Comparison of ENCODE assay signal across 10 mouse cellular contexts in the genomic region with DNA sequence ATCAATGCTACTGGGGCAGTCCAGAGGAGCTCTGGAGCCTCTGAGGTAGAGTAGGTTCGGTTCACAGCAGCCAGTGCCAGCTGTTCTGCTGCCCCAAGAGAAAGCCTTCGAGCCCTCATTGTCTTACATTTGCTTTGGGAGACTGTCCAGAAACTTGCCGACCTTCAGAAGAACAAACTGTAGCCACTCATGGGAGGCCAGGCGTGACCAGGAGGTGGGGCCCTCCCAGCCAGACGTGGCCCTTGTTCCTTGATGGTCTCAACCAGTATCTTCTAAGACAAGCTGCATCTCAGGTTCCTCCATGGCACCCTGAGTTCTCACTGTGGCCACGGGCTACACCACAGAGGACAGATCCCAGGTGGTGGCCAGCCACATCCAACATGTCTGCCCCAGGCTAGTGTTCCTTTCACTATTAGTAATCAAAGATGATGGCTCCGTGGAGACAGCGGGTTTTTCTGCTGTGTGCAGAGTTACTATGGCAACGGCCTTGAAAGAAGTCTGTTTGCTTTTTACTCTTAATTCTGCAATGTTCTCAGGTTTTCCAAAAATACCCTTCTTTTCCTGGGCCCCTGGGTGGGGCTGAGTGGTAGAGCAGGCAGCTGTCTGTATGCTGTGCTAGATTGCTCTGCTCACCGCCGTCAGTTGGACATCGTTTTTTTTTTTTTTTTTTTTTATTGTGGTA. TPM values are rescaled to one million over a fixed set of nuclear protein-coding genes. Genes with fewer than 3 reads are reported as not detected.
DNase-seq lines count a peak whose midpoint lies in the region; ATAC-seq and TF ChIP-seq lines count a peak whose summit lies in the region.
"Had no signal": no experiment of that assay in that cellular context is flagged by ENCODE, and none has a peak within 500 bp of the region (broad histone marks: within the 10 kb centered on the region; RNA-seq: fewer than 3 reads in every experiment).

No protein-coding gene starts in this region.

- H3K4me2 ChIP-seq in myocyte (ENCODE audit: low read depth), result peak overlapping the region; percentile 24

- DNase-seq in kidney, adult 2 months, result peak; percentile 77
- no peak for DNase-seq in kidney, postnatal 4 days
- peak; percentile 33 for DNase-seq in induced T-regulatory cell, adult 2 months (ENCODE audit: low read depth)
- DNase-seq in urinary bladder, adult 2 months (ENCODE audit: low spot score), result no peak
- DNase-seq in heart, adult 18-20 months, result no peak
- no peak for DNase-seq in urinary bladder, adult 18-20 months (ENCODE audit: low spot score in 2 of 2)
- DNase-seq: thymus, postnatal 36 days had no signal

- no peaks in the 10 kb centered on the region for H3K79me2 ChIP-seq in myocyte (ENCODE audit: control insufficient read depth, insufficient read depth)

- TF ChIP-seq CTCF in kidney, adult 2 months (conservative IDR thresholded peaks at IDR 0.05; ENCODE audit: insufficient read depth, insufficient read length, low read depth, low read length), result no peak

- WGBS in kidney, adult 2 months, result 36% methylated on average over 12 of the region's 12 CpGs

- H3K27ac ChIP-seq in kidney, adult 2 months (ENCODE audit: insufficient read depth, low read depth, low read length), result no peak overlapping the region
- H3K27ac ChIP-seq: kidney, postnatal 0 days had no signal

- H3K4me3 ChIP-seq in kidney, adult 2 months (ENCODE audit: insufficient read depth, low read depth, low read length), result no peak overlapping the region
- no peak overlapping the region for H3K4me3 ChIP-seq in myocyte

- TF ChIP-seq POLR2A in kidney, adult 2 months (IDR thresholded peaks at IDR 0.05; ENCODE audit: low read depth, low read length), result no peak
- TF ChIP-seq POLR2A in myocyte (IDR thresholded peaks at IDR 0.05; ENCODE audit: insufficient read length, low read depth), result no peak

- no peak overlapping the region for H3ac ChIP-seq in myocyte (ENCODE audit: control insufficient read depth, insufficient read length)

- no peaks in the 10 kb centered on the region for H3K27me3 ChIP-seq in kidney, adult 2 months (replicated peaks; ENCODE audit: control insufficient read depth, insufficient read depth, low read length)
- no peaks in the 10 kb centered on the region for H3K27me3 ChIP-seq in myocyte (ENCODE audit: control insufficient read depth, insufficient read depth, insufficient read length)

- no peaks in the 10 kb centered on the region for H3K36me3 ChIP-seq in kidney, adult 2 months (ENCODE audit: control insufficient read depth, insufficient read depth, low read length)
- no peaks in the 10 kb centered on the region for H3K36me3 ChIP-seq in myocyte (ENCODE audit: control insufficient read depth, insufficient read depth)

- peak; percentile 49 for ATAC-seq in activated CD4-positive, CD25-positive, alpha-beta regulatory T cell, adult 4 months

- no peaks in the 10 kb centered on the region for H3K4me1 ChIP-seq in kidney, adult 2 months (ENCODE audit: control insufficient read depth, insufficient read depth, low read length)

TF ChIP-seq in myocyte, 11 proteins besides CTCF, POLR2A, EP300 and RAD21:
- TF ChIP-seq USF1 (IDR thresholded peaks at IDR 0.05; ENCODE audit: low read depth), result no peak
- TF ChIP-seq MYOG (IDR thresholded peaks at IDR 0.05; ENCODE audit: control insufficient read depth in 1 of 3, insufficient read depth in 1 of 3, insufficient read length in 2 of 3, low read depth in 2 of 3), result no peak
- TF ChIP-seq MAX (IDR thresholded peaks at IDR 0.05; ENCODE audit: low read depth), result no peak
- TF ChIP-seq SRF (IDR thresholded peaks at IDR 0.05; ENCODE audit: control insufficient read depth, insufficient read length, low read depth), result no peak
- TF ChIP-seq E2F4 (IDR thresholded peaks at IDR 0.05; ENCODE audit: insufficient read depth), result no peak
- TF ChIP-seq TCF3 (IDR thresholded peaks at IDR 0.05; ENCODE audit: insufficient read length, low read depth), result no peak

RNA-seq across cellular contexts. Expression of gene D430019H16Rik, which starts 21.7 kb away (rescaled TPM):
- polyA plus RNA-seq in kidney, adult 2 months (2012; rRNA removed), result 3.5 and 3.7 TPM in 2 replicates
- polyA plus RNA-seq in activated CD4-positive, CD25-positive, alpha-beta regulatory T cell, adult 4 months (2017; shearing (Covaris generic)), result under 1 TPM; 0.26 to 0.51 TPM
- polyA plus RNA-seq in myocyte (2012; fragmentation: generic; extraction: Trizol), result 0.02 TPM
- polyA plus RNA-seq in urinary bladder, adult 2 months (2012; rRNA removed), result 3.5 and 4.4 TPM in 2 replicates
- total RNA-seq in heart, adult 18-20 months (2021), result under 1 TPM; 0.10 to 0.28 TPM

Comparison
In these comparisons a context has a peak if more than half of its experiments do, and no peak if none do; other contexts are left out.
1. DNase-seq: peak in kidney, adult 2 months (single experiment) and induced T-regulatory cell, adult 2 months (single experiment); none in kidney, postnatal 4 days (0 of 2), urinary bladder, adult 2 months (single experiment), heart, adult 18-20 months (0 of 2) and urinary bladder, adult 18-20 months (0 of 2).